Mouse (Mus musculus): Measurements from ENCODE around the gene Por. TPM values are rescaled to one million over a fixed set of nuclear protein-coding genes. Genes with fewer than 3 reads are reported as not detected.

Gene Por
- total and polyA plus RNA-seq, 3 experiments, result 40.3 to 64.4 TPM; not detected in 1

GRCm38 (mm10) chr5:135726641-135727346 is 57.0 kb downstream of the Por start:
- H3K4me3 ChIP-seq (ENCODE audit: control insufficient read depth in 1 of 2, insufficient read depth in 1 of 2, low read depth in 2 of 2, low read length in 2 of 2), result no peak overlapping the region
- H3K9me3 ChIP-seq (replicated peaks; ENCODE audit: insufficient read depth, low read length), result no peaks in the 10 kb centered on the region
- no peak for TF ChIP-seq CHD1 (IDR thresholded peaks at IDR 0.05; ENCODE audit: low read depth, low read length)
- no peak for TF ChIP-seq RAD21 (IDR thresholded peaks at IDR 0.05; ENCODE audit: low read depth, low read length)
- no peaks in the 10 kb centered on the region; a peak in 1 of 4 replicates for H3K36me3 ChIP-seq (ENCODE audit: control insufficient read depth in 1 of 2, insufficient read depth in 2 of 2, low read length in 2 of 2)
- no peak overlapping the region for H3K27ac ChIP-seq (ENCODE audit: control insufficient read depth, low read depth, low read length)
- no peaks in the 10 kb centered on the region for H3K79me2 ChIP-seq (ENCODE audit: control insufficient read depth, insufficient read depth, low read length, poor library complexity)
- H3K4me1 ChIP-seq (ENCODE audit: control insufficient read depth in 1 of 2, insufficient read depth in 2 of 2, low read length in 2 of 2), result no peaks in the 10 kb centered on the region
- H3K27me3 ChIP-seq (ENCODE audit: control insufficient read depth in 1 of 2, insufficient read depth in 2 of 2, low read length in 2 of 2), result no peaks in the 10 kb centered on the region
- no peak for DNase-seq (ENCODE audit: low read depth, low spot score)
- H3K9ac ChIP-seq (ENCODE audit: control insufficient read depth, low read depth, low read length, poor library complexity, severe bottlenecking), result no peak overlapping the region

- DNase-seq (ENCODE audit: low read depth, low spot score), result no peak
- Histone ChIP-seq H3K4me3 (ENCODE audit: control insufficient read depth in 1 of 2, insufficient read depth in 1 of 2, low read depth in 2 of 2, low read length in 2 of 2) (no peak overlapping the region), H3K79me2 (ENCODE audit: control insufficient read depth, insufficient read depth, low read length, poor library complexity) (no peaks in the 10 kb centered on the region), H3K9me3 (replicated peaks; ENCODE audit: insufficient read depth, low read length) (no peaks in the 10 kb centered on the region), H3K36me3 (ENCODE audit: control insufficient read depth in 1 of 2, insufficient read depth in 2 of 2, low read length in 2 of 2) (no peaks in the 10 kb centered on the region; a peak in 1 of 4 replicates), H3K27me3 (ENCODE audit: control insufficient read depth in 1 of 2, insufficient read depth in 2 of 2, low read length in 2 of 2) (no peaks in the 10 kb centered on the region), H3K27ac (ENCODE audit: control insufficient read depth, low read depth, low read length) (no peak overlapping the region), H3K9ac (ENCODE audit: control insufficient read depth, low read depth, low read length, poor library complexity, severe bottlenecking) (no peak overlapping the region), H3K4me1 (ENCODE audit: control insufficient read depth in 1 of 2, insufficient read depth in 2 of 2, low read length in 2 of 2) (no peaks in the 10 kb centered on the region)
- TF ChIP-seq CHD1 (IDR thresholded peaks at IDR 0.05; ENCODE audit: low read depth, low read length) (no peak), POLR2A (IDR thresholded peaks at IDR 0.05; ENCODE audit: control insufficient read depth in 1 of 2, insufficient read depth in 1 of 2, low read depth in 1 of 2, low read length in 2 of 2, poor library complexity in 1 of 2) (no peak), ETS1 (IDR thresholded peaks at IDR 0.05; ENCODE audit: low read depth, low read length) (no peak), E2F4 (IDR thresholded peaks at IDR 0.05; ENCODE audit: borderline replicate concordance, low read depth, low read length) (no peak), TAL1 (IDR thresholded peaks at IDR 0.05; ENCODE audit: low read length) (no peak), MXI1 (IDR thresholded peaks at IDR 0.05; ENCODE audit: low read depth, low read length) (no peak), CTCF (IDR thresholded peaks at IDR 0.05 in 2 of 3, conservative IDR thresholded peaks at IDR 0.05 in 1 of 3; ENCODE audit: control insufficient read depth in 1 of 3, insufficient read depth in 1 of 3, low read depth in 2 of 3, low read length in 3 of 3, poor library complexity in 1 of 3, severe bottlenecking in 1 of 3) (no peak)
Measured at GRCm38 (mm10) chr5:135727871-135728270, 58.0 kb downstream of the Por start.

GRCm38 (mm10) chr5:135728361-135728760 is 58.5 kb downstream of the Por start:
- no peak for DNase-seq (ENCODE audit: low read depth, low spot score)
- H3K4me1 ChIP-seq (ENCODE audit: control insufficient read depth in 1 of 2, insufficient read depth in 2 of 2, low read length in 2 of 2), result no peaks in the 10 kb centered on the region
- no peak overlapping the region for H3K9ac ChIP-seq (ENCODE audit: control insufficient read depth, low read depth, low read length, poor library complexity, severe bottlenecking)
- no peaks in the 10 kb centered on the region for H3K79me2 ChIP-seq (ENCODE audit: control insufficient read depth, insufficient read depth, low read length, poor library complexity)
- H3K27ac ChIP-seq (ENCODE audit: control insufficient read depth, low read depth, low read length), result no peak overlapping the region
- H3K4me3 ChIP-seq (ENCODE audit: control insufficient read depth in 1 of 2, insufficient read depth in 1 of 2, low read depth in 2 of 2, low read length in 2 of 2), result no peak overlapping the region
- no peaks in the 10 kb centered on the region for H3K9me3 ChIP-seq (replicated peaks; ENCODE audit: insufficient read depth, low read length)
- TF ChIP-seq GABPA (IDR thresholded peaks at IDR 0.05; ENCODE audit: low read depth, low read length), result no peak
- TF ChIP-seq TCF12 (IDR thresholded peaks at IDR 0.05; ENCODE audit: low read depth, low read length), result no peak
- no peak for TF ChIP-seq MXI1 (IDR thresholded peaks at IDR 0.05; ENCODE audit: low read depth, low read length)
- TF ChIP-seq SMC3 (IDR thresholded peaks at IDR 0.05; ENCODE audit: low read depth, low read length), result no peak
- no peak for TF ChIP-seq CHD1 (IDR thresholded peaks at IDR 0.05; ENCODE audit: low read depth, low read length)
- no peak for TF ChIP-seq POLR2AphosphoS2 (IDR thresholded peaks at IDR 0.05; ENCODE audit: low read length)
- no peaks in the 10 kb centered on the region; a peak in 1 of 4 replicates for H3K36me3 ChIP-seq (ENCODE audit: control insufficient read depth in 1 of 2, insufficient read depth in 2 of 2, low read length in 2 of 2)
- H3K27me3 ChIP-seq (ENCODE audit: control insufficient read depth in 1 of 2, insufficient read depth in 2 of 2, low read length in 2 of 2), result no peaks in the 10 kb centered on the region
